Mouse (Mus musculus) gastrocnemius, adult 2 months (tissue): ENCODE results near the gene Icam1. TPM values are rescaled to one million over a fixed set of nuclear protein-coding genes. Genes with fewer than 3 reads are reported as not detected.

ENCODE experiments used
- DNase-seq: peaks from one replicate; pipeline ENCODE4 v3.0.0; 2022
- H3K27ac ChIP-seq: fragments of 200-600 bp; 2 replicates; pipeline ENCODE4 v1.8.1; 2022; ENCODE audit warnings: mild to moderate bottlenecking
- H3K4me3 ChIP-seq: fragments of 200-600 bp; 2 replicates; pipeline ENCODE4 v1.8.1; 2022; ENCODE audit warnings: mild to moderate bottlenecking, moderate library complexity
- CTCF ChIP-seq: fragments of 200-600 bp; IDR thresholded peaks from 2 replicates; pipeline ENCODE4 v1.8.1; 2022; ENCODE audit warnings: antibody characterized with exemption, mild to moderate bottlenecking, moderate library complexity
- intact Hi-C: fragments of 180-260 bp; cut with DNase I; formaldehyde crosslinking; loops from one replicate; pipeline ENCODE4 v1.15.1; 2025
- total RNA-seq, 2 experiments: library from RNA; stranded (reverse); gene quantifications; 2 replicates each; pipeline ENCODE4 v1.2.3; 2021

Icam1 gene
- total RNA-seq, 2 experiments from 2014 or later = 1.7 to 1.9 TPM

DNA sequence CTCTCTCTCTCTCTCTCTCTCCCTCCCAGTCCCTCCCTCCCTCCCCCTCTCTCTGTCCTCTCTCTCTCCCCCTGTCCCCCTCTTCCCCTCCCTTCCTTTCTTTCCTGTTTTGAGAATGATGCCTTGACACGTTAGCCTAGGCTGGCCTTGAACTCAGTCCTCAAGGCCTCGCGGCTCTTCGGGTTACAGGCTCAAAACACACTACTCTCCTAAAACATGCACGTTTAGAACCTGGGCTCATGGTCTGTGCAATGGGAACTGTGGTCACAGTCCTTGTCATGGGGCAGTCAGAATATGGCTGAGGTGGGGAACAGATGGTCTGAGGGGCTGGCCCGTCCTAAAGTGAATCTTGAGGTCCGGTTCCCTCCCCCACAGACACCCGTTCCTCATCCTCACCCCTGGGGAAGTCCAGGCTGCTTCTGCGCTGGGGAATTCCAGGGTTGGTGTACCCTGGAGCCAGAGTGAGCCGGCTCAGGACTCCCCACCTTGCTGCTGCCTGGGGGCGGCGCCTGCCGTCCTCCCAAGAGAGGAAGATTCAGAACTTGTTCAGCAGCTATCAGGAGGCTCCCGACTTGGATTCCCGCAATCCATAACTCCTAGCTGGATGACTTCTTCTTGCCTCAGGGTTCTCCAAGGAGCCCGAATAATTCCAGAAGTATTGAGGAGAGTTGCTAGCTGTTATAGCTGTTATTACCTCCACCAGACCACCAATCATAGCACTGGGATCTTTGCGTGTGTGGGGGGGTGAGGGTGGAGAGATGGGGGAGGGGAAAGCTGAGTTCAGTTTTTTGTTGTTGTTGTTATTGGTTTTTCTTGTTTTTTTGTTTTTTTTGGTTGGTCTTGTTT, 769 bp downstream of the Icam1 start:
- no peak for TF ChIP-seq CTCF
- intact Hi-C loops = no loop called here
- DNase-seq = no peak
- peak overlapping the region; percentile 74 for H3K4me3 ChIP-seq
- peak overlapping the region; percentile 73 for H3K27ac ChIP-seq

- TF ChIP-seq CTCF = no peak
- no peak overlapping the region for H3K27ac ChIP-seq
- H3K4me3 ChIP-seq = peak overlapping the region; percentile 74
- intact Hi-C loops = no loop called here
- no peak for DNase-seq
Measured at GRCm38 (mm10) chr9:21017177-21017575, 1.4 kb downstream of the Icam1 start.

GRCm38 (mm10) chr9:21018600-21018999, 2.8 kb downstream of the Icam1 start:
- TF ChIP-seq CTCF = no peak
- no peak for DNase-seq
- intact Hi-C loops = no loop called here
- H3K27ac ChIP-seq = no peak overlapping the region
- no peak overlapping the region for H3K4me3 ChIP-seq

- H3K27ac ChIP-seq = no peak overlapping the region
- intact Hi-C loops = no loop called here
- no peak overlapping the region for H3K4me3 ChIP-seq
- TF ChIP-seq CTCF = no peak
- DNase-seq = no peak
Measured at GRCm38 (mm10) chr9:21021363-21021762, 5.6 kb downstream of the Icam1 start.

DNA sequence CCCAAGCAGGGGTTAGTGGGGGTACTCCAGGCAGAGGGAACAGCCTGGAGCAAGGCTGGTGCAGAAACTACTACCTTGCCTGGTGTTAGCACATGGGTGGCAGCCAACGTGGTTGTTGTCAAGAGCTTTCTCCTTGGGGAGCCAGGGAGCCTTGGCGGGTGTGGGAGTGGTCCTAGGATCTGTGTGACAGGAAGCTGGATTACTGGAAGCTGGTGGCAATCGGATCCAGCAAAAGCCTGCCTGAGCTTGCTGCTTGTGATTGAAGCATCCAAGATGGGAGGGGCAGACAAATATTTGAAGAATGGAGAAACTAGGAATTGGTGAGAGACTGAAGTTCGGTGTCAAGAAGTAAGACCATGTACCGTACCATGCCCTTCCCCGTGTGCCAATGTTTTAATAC, 6.5 kb downstream of the Icam1 start:
- Histone ChIP-seq H3K4me3 (no peak overlapping the region), H3K27ac (no peak overlapping the region)
- DNase-seq = no peak
- TF ChIP-seq CTCF = no peak
- intact Hi-C loops = no loop called here

GRCm38 (mm10) chr9:21022726-21023125, 6.9 kb downstream of the Icam1 start:
- Histone ChIP-seq H3K27ac (no peak overlapping the region), H3K4me3 (no peak overlapping the region)
- TF ChIP-seq CTCF = no peak
- DNase-seq = no peak
- intact Hi-C loops = no loop called here

DNA sequence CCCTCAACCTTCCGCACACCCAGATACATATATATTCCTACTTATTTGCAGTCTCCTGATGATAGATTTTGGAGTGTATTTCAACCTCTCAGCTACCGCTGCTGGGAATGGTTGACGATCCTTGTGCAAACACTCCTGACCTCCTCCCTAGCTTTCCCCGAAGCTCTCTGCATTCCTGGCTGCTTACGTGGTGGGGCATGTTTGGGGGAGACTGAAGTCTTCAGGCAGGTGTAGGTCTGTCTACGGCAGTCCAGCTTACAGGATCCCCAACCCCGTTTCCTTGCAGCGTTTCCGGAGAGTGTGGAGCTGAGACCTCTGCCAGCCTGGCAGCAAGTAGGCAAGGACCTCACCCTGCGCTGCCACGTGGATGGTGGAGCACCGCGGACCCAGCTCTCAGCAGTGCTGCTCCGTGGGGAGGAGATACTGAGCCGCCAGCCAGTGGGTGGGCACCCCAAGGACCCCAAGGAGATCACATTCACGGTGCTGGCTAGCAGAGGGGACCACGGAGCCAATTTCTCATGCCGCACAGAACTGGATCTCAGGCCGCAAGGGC, 9.5 kb downstream of the Icam1 start:
- intact Hi-C loops = no loop called here
- DNase-seq = no peak
- H3K27ac ChIP-seq = no peak overlapping the region
- H3K4me3 ChIP-seq = no peak overlapping the region
- TF ChIP-seq CTCF = no peak

DNA sequence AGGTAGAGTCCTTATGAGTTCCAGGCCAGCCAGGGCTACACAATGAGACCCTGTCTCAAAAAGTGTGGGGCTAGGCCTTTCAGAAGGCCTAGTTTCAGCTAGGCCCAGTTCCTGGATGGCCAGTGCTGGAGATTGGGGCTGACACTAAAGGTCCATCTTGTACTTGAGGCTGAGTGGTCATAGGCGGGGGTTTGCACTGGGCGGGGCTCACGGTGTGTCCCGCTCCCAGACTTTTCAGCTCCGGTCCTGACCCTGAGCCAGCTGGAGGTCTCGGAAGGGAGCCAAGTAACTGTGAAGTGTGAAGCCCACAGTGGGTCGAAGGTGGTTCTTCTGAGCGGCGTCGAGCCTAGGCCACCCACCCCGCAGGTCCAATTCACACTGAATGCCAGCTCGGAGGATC, 11.1 kb downstream of the Icam1 start:
- DNase-seq = no peak
- no peak overlapping the region for H3K27ac ChIP-seq
- no peak for TF ChIP-seq CTCF
- H3K4me3 ChIP-seq = no peak overlapping the region
- intact Hi-C loops = no loop called here

DNA sequence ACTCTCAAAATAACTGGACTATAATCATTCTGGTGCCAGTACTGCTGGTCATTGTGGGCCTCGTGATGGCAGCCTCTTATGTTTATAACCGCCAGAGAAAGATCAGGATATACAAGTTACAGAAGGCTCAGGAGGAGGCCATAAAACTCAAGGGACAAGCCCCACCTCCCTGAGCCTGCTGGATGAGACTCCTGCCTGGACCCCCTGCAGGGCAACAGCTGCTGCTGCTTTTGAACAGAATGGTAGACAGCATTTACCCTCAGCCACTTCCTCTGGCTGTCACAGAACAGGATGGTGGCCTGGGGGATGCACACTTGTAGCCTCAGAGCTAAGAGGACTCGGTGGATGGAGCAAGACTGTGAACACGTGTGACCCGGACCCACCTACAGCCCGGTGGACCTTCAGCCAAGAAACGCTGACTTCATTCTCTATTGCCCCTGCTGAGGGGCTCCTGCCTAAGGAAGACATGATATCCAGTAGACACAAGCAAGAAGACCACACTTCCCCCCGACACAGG, 12.0 kb downstream of the Icam1 start:
- TF ChIP-seq CTCF = no peak
- intact Hi-C loops = loop anchor here (2.0 kb wide), 1 partner anchor 25 kb away; the partner anchor contains the start of gene Mrpl4

DNA sequence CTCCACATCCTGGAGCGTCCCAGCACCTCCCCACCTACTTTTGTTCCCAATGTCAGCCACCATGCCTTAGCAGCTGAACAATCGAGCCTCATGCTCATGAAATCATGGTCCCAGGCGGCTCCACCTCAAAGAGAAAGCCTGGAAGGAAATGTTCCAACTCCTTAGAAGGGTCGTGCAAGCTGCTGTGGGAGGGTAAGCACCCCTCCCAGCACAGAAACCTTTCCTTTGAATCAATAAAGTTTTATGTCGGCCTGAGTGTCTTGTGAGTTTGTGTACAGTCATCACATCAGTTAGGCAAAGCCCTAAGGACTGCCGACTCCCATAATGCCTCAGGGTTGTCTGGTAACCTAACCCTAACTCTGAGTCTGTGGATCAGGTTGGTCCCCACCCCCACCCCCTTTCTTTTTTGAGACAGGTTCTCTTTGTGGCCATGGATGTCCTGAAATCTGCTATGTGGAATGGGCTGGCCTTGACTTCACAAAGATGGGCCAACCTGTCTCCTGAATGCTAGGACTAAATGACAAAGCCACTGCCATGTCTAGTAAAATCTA, 12.8 kb downstream of the Icam1 start:
- Histone ChIP-seq H3K27ac (no peak overlapping the region), H3K4me3 (no peak overlapping the region)
- intact Hi-C loops = loop anchor here (2.0 kb wide), 1 partner anchor 26 kb away; the partner anchor contains the start of gene Mrpl4
- TF ChIP-seq CTCF = no peak
- no peak for DNase-seq

More for the DNA sequence above, 12.0 kb downstream of the Icam1 start:
- Histone ChIP-seq H3K27ac (no peak overlapping the region), H3K4me3 (no peak overlapping the region)
- DNase-seq = no peak

DNA sequence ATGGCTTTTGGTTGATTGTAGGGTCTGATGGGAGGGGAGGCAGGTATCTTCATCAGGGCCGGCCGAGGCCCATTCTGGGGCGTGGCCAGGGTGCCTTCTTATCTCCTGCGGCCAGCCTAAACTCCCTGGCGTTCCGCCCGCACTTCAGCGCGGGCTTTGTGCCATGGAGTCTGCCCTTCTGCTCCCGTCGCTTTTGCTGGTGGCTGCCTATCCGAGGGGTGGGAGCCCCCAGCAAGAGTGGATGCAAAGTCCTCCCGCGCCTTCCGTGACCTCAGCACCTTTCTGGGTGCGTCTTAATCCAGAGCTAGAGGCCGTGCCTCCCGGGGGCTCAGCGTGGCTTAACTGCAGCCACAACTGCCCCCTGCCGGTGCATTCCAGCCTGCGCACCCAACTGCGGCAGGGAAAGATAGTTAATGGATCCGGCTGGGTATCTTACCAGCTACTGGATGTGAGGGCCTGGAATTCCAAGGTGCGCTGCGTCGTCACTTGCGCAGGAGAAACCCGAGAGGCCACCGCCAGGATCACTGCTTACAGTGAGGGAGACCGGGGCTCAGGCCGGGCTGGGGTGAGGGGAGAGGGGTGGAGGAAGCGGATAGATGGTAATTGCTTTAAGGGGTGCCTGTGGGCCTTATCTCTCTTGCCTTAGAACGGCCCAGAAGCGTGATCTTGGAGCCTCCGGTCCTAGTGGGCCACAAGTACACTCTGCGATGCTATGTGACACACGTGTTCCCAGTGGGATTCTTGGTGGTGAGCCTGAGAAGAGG, 13.7 kb downstream of the Icam1 start, which contains the start of gene Icam4:
TSS of gene Icam4 (plus strand) at position 83 of the 764 bp plus-strand sequence.
- intact Hi-C loops = loop anchor here (2.0 to 5.0 kb wide), 3 partner anchors 27 to 129 kb away; partner anchors contain the start of genes Mrpl4 and Tyk2
- TF ChIP-seq CTCF = peak; percentile 94; the same call in 1 of the 2 replicates
- DNase-seq = peak; percentile 89
- Histone ChIP-seq H3K27ac (peak within 1 kb of the TSS; percentile 84), H3K4me3 (peak within 1 kb of the TSS; percentile 83)

GRCm38 (mm10) chr9:21030055-21030600, 14.3 kb downstream of the Icam1 start:
- H3K27ac ChIP-seq = peak overlapping the region; percentile 84
- DNase-seq = peak; percentile 30
- TF ChIP-seq CTCF = no peak
- intact Hi-C loops = loop anchor here (2.0 to 5.0 kb wide), 2 partner anchors 102 to 129 kb away; partner anchors contain the start of gene Tyk2
- H3K4me3 ChIP-seq = peak overlapping the region; percentile 83
